Mouse (Mus musculus) G1E (cell line): ENCODE data around the gene Cyyr1.

Experiments used
- CTCF ChIP-seq: IDR thresholded peaks from 2 replicates; pipeline ENCODE4 v1.5.1; 2012; ENCODE audit warnings: low read depth, low read length, inconsistent platforms, mixed read lengths
- GATA1 ChIP-seq: IDR thresholded peaks from 2 replicates; pipeline ENCODE4 v1.6.1; 2012; ENCODE audit warnings: borderline replicate concordance, low read length, inconsistent platforms, mixed read lengths
- TAL1 ChIP-seq: conservative IDR thresholded peaks from 2 replicates; pipeline ENCODE4 v1.6.1; 2012; ENCODE audit warnings: low read depth, low read length, inconsistent platforms, mixed read lengths

DNA sequence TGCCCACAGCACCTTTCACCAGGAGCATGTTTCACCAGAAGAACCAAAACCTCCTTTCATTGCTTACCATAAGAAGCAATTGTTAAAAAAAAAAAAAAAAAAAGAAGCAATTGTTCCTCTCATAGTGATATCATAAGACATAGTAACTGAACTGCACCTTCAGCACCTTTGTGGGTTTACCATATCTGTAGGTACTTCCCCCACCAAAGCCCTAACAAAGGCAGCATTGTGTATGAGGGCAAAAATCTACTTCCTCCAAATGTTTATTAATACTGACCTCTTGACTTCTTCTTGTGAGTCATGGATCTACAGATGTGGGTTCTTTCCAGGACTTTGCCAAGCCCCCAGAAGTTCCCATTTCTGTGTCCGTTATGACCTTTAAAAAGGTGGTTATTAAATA lies 98.2 kb downstream of the Cyyr1 start:
- TF ChIP-seq GATA1: no peak
- TF ChIP-seq CTCF: no peak
- TF ChIP-seq TAL1: no peak
